Mouse (Mus musculus): ENCODE results near the gene Defa31. TPM values are rescaled to one million over a fixed set of nuclear protein-coding genes. Genes with fewer than 3 reads are reported as not detected.
"Not testable (repeated sequence)": the region's sequence is repeated elsewhere in the genome, so short reads cannot be mapped to it uniquely, and the experiment has no call there.

The Defa31 gene
- not detected in 2 replicates for polyA plus RNA-seq (2015; fragmentation: Nextera tagmentation; extraction: Ambion mirVana)

DNA sequence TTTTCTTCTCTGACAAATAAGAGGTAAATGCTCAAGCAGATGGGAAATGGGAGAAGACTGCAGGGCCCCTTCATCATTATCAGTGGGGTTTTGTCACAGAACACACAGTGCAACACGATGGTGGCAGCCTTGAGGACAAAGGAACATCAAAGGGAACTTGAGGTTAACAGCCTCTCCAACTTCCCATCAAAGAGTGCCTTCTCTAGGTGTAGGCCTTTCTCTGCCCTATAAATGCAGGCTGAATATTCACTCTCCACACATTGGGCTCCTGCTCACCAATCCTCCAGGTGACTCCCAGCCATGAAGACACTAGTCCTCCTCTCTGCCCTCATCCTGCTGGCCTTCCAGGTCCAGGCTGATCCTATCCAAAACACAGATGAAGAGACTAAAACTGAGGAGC is at the start of gene Defa31:
Gene Defa31, plus strand, starts transcription at position 301 of the 400 bp plus-strand sequence.
- H3K27ac ChIP-seq; ATAC-seq; H3K9me3 ChIP-seq; H3K4me1 ChIP-seq (replicated peaks); H3K36me3 ChIP-seq; H3K27me3 ChIP-seq; H3K9ac ChIP-seq (replicated peaks); H3K4me2 ChIP-seq (replicated peaks); H3K4me3 ChIP-seq (replicated peaks): not testable (repeated sequence)
- no CpG with 5 or more reads among the region's 1 CpGs for WGBS

GRCm38 (mm10) chr8:21161977-21162376 is 29.4 kb upstream of the Defa31 start, which contains the start of gene Defa22:
Defa22 (plus strand) TSS chr8:21162277.
- H3K4me1 ChIP-seq (replicated peaks); H3K36me3 ChIP-seq; H3K27ac ChIP-seq; H3K27me3 ChIP-seq; H3K9me3 ChIP-seq; H3K9ac ChIP-seq (replicated peaks); H3K4me3 ChIP-seq (replicated peaks); H3K4me2 ChIP-seq (replicated peaks); ATAC-seq: not testable (repeated sequence)
- WGBS: no CpG with 5 or more reads among the region's 1 CpGs

DNA sequence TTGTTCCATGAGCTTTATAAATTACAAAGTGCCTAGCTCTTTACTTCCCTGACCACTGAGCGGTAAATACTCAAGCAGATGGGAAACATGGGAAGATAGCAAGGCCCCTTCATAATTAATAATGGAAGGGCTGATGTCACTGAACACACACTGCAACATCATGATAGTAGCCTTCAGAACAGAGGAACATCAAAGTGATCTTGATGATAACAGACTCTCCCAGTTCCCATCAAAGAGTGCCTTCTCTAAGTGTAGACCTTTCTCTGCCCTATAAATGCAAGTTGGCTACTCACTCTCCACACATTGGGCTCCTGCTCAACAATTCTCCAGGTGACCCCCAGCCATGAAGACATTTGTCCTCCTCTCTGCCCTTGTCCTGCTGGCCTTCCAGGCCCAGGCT is 9.8 kb downstream of the Defa31 start, which contains the start of gene Gm15293:
Gene Gm15293, plus strand, starts transcription at position 301 of the 400 bp plus-strand sequence.
- not testable (repeated sequence) for H3K4me2 ChIP-seq (replicated peaks); H3K4me3 ChIP-seq (replicated peaks); H3K36me3 ChIP-seq; H3K27me3 ChIP-seq; H3K9ac ChIP-seq (replicated peaks); H3K4me1 ChIP-seq (replicated peaks); H3K27ac ChIP-seq; ATAC-seq; H3K9me3 ChIP-seq
- WGBS: no CpG with 5 or more reads among the region's 1 CpGs

Other genes with a start within 250 kb of the Defa31 start
- gene AY761185, start 246.9 kb upstream of the Defa31 start, polyA plus RNA-seq (2015; fragmentation: Nextera tagmentation; extraction: Ambion mirVana): not detected in 2 replicates
- gene Defa21, start 166.1 kb upstream of the Defa31 start, polyA plus RNA-seq (2015; fragmentation: Nextera tagmentation; extraction: Ambion mirVana): not detected in 2 replicates
- not detected in 2 replicates for gene Defa23, start 136.6 kb upstream of the Defa31 start, polyA plus RNA-seq (2015; fragmentation: Nextera tagmentation; extraction: Ambion mirVana)
- not detected in 2 replicates for gene Defa35, start 126.6 kb upstream of the Defa31 start, polyA plus RNA-seq (2015; fragmentation: Nextera tagmentation; extraction: Ambion mirVana)
- gene Defa25, start 107.2 kb upstream of the Defa31 start, polyA plus RNA-seq (2015; fragmentation: Nextera tagmentation; extraction: Ambion mirVana): not detected in 2 replicates
- not detected in 2 replicates for gene Gm14851, start 95.6 kb upstream of the Defa31 start, polyA plus RNA-seq (2015; fragmentation: Nextera tagmentation; extraction: Ambion mirVana)
- gene Defa30, start 57.0 kb upstream of the Defa31 start, polyA plus RNA-seq (2015; fragmentation: Nextera tagmentation; extraction: Ambion mirVana): not detected in 2 replicates
- gene Defa22, start 29.3 kb upstream of the Defa31 start, polyA plus RNA-seq (2015; fragmentation: Nextera tagmentation; extraction: Ambion mirVana): not detected in 2 replicates
- not detected in 2 replicates for gene Gm15293, start 9.9 kb downstream of the Defa31 start, polyA plus RNA-seq (2015; fragmentation: Nextera tagmentation; extraction: Ambion mirVana)
- not detected in 2 replicates for gene Gm15292, start 58.1 kb downstream of the Defa31 start, polyA plus RNA-seq (2015; fragmentation: Nextera tagmentation; extraction: Ambion mirVana)
- not detected in 2 replicates for gene Defa27, start 123.9 kb downstream of the Defa31 start, polyA plus RNA-seq (2015; fragmentation: Nextera tagmentation; extraction: Ambion mirVana)
- gene Defa29, start 135.4 kb downstream of the Defa31 start, polyA plus RNA-seq (2015; fragmentation: Nextera tagmentation; extraction: Ambion mirVana): not detected in 2 replicates
- not detected in 2 replicates for gene Defa2, start 186.9 kb downstream of the Defa31 start, polyA plus RNA-seq (2015; fragmentation: Nextera tagmentation; extraction: Ambion mirVana)
- gene Defa33, start 200.2 kb downstream of the Defa31 start, polyA plus RNA-seq (2015; fragmentation: Nextera tagmentation; extraction: Ambion mirVana): not detected in 2 replicates
- gene Defa36, start 235.8 kb downstream of the Defa31 start, polyA plus RNA-seq (2015; fragmentation: Nextera tagmentation; extraction: Ambion mirVana): not detected in 2 replicates

Data from midbrain, embryonic 13.5 days (tissue).